13 mouse cellular contexts compared by ENCODE assay signal in the genomic region with DNA sequence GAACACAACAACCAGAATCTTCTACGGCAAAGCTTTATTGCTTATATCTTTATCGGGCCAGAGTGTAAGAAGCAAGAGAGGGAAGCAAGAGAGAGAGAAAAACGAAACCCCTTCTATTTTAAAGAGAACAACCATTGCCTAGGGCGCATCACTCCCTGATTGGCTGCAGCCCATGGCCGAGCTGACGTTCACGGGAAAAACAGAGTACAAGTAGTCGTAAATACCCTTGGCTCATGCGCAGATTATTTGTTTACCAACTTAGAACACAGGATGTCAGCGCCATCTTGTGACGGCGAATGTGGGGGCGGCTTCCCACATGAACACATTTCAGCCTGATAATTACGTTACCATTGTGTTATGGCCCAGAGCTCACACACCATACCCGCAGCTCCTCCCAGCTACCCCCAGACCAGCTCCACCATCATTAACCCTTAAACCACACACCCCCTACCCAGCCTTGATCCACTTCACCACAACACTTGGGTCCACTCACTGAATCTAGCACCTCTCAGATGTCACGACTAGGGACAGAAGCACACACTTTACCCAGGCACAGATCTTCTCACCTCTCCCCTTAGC. TPM values are rescaled to one million over a fixed set of nuclear protein-coding genes. Genes with fewer than 3 reads are reported as not detected.
DNase-seq lines count a peak whose midpoint lies in the region; ATAC-seq and TF ChIP-seq lines count a peak whose summit lies in the region.
"Not testable (repeated sequence)": the region's sequence is repeated elsewhere in the genome, so short reads cannot be mapped to it uniquely, and the experiment has no call there.
"Had no signal": no experiment of that assay in that cellular context is flagged by ENCODE, and none has a peak within 500 bp of the region (broad histone marks: within the 10 kb centered on the region; RNA-seq: fewer than 3 reads in every experiment).

No protein-coding gene starts in this region.

- not testable (repeated sequence) for H3K4me2 ChIP-seq in forebrain, embryonic 11.5 days (ENCODE audit: low read depth, low read length, severe bottlenecking); hindbrain, embryonic 16.5 days (ENCODE audit: low read length); limb, embryonic 11.5 days (ENCODE audit: low read depth, severe bottlenecking); midbrain, postnatal 0 days (ENCODE audit: low read depth, low read length, poor library complexity, severe bottlenecking)

- 13% methylated on average over 9 of the region's 16 CpGs for WGBS in forebrain, embryonic 11.5 days
- WGBS in hindbrain, embryonic 16.5 days, result 8% methylated on average over 8 of the region's 16 CpGs
- WGBS in limb, embryonic 11.5 days, result 1% methylated on average over 8 of the region's 16 CpGs
- WGBS in midbrain, postnatal 0 days, result 4% methylated on average over 8 of the region's 16 CpGs

- peak; percentile 23; the same call in 1 of the 2 replicates for TF ChIP-seq CTCF in brain, embryonic 14.5 days (IDR thresholded peaks at IDR 0.05; ENCODE audit: borderline replicate concordance, extremely low read depth, insufficient read depth, insufficient read length)
- TF ChIP-seq CTCF in midbrain, postnatal 0 days (IDR thresholded peaks at IDR 0.05), result peak; percentile 58

- ATAC-seq in forebrain, embryonic 11.5 days (replicated peaks; ENCODE audit: low FRiP score), result peak; percentile 76
- peak; percentile 80 for ATAC-seq in hindbrain, embryonic 16.5 days
- ATAC-seq in limb, embryonic 11.5 days (ENCODE audit: insufficient number of reproducible peaks, low FRiP score, low TSS enrichment, low read depth), result not testable (repeated sequence)
- ATAC-seq in midbrain, postnatal 0 days (ENCODE audit: low FRiP score), result 0 out of 2 replicates have a peak, but pooled peaks have one; percentile 47

- not testable (repeated sequence) for H3K4me1 ChIP-seq in forebrain, embryonic 11.5 days (replicated peaks; ENCODE audit: control insufficient read depth, insufficient read depth, low read length); hindbrain, embryonic 16.5 days (ENCODE audit: control insufficient read depth, insufficient read depth, low read depth, low read length); limb, embryonic 11.5 days (ENCODE audit: control insufficient read depth, insufficient read depth, low read length); midbrain, postnatal 0 days (ENCODE audit: insufficient read depth, low read length)

- H3K9ac ChIP-seq in forebrain, embryonic 11.5 days (ENCODE audit: low read length); hindbrain, embryonic 16.5 days (ENCODE audit: low read depth, low read length); limb, embryonic 11.5 days (ENCODE audit: low read length); midbrain, postnatal 0 days (replicated peaks; ENCODE audit: low read length, poor library complexity, severe bottlenecking): not testable (repeated sequence)

- not testable (repeated sequence) for H3K9me3 ChIP-seq in forebrain, embryonic 11.5 days (ENCODE audit: control insufficient read depth, low read length); hindbrain, embryonic 16.5 days (ENCODE audit: control insufficient read depth, low read length); limb, embryonic 11.5 days (ENCODE audit: control insufficient read depth, low read length); midbrain, postnatal 0 days (ENCODE audit: low read length)

- H3K36me3 ChIP-seq in forebrain, embryonic 11.5 days (ENCODE audit: control insufficient read depth, insufficient read depth, low read length); hindbrain, embryonic 16.5 days (ENCODE audit: control insufficient read depth, insufficient read depth, low read length); limb, embryonic 11.5 days (ENCODE audit: control insufficient read depth, insufficient read depth, low read length); midbrain, postnatal 0 days (ENCODE audit: insufficient read depth, low read length): not testable (repeated sequence)

- peak; percentile 84 for DNase-seq in brain, embryonic 14.5 days (ENCODE audit: low read depth)
- not testable (repeated sequence) for DNase-seq in forebrain, embryonic 11.5 days (ENCODE audit: low spot score)
- peak; percentile 43 for DNase-seq in heart, adult 11 months
- DNase-seq in limb, embryonic 11.5 days (ENCODE audit: low spot score), result peak; percentile 50
- peak; percentile 51 for DNase-seq in lung, postnatal 36 days
- peak; percentile 17 for DNase-seq in midbrain, postnatal 0 days (ENCODE audit: low spot score)

- H3K4me3 ChIP-seq in forebrain, embryonic 11.5 days (ENCODE audit: low read depth, low read length); hindbrain, embryonic 16.5 days (ENCODE audit: low read length); limb, embryonic 11.5 days (ENCODE audit: low read depth, low read length); midbrain, postnatal 0 days (ENCODE audit: low read depth, low read length): not testable (repeated sequence)

- not testable (repeated sequence) for H3K27ac ChIP-seq in forebrain, embryonic 11.5 days (ENCODE audit: low read depth, low read length); hindbrain, embryonic 16.5 days (ENCODE audit: low read depth, low read length); limb, embryonic 11.5 days (replicated peaks; ENCODE audit: low read depth, low read length); midbrain, postnatal 0 days (ENCODE audit: low read depth, low read length)

- peaks cover 92% of the 10 kb centered on the region for H3K27me3 ChIP-seq in forebrain, embryonic 11.5 days (ENCODE audit: control insufficient read depth, insufficient read depth, low read length)
- H3K27me3 ChIP-seq in hindbrain, embryonic 16.5 days (replicated peaks; ENCODE audit: control insufficient read depth, insufficient read depth, low read length), result peaks cover 78% of the 10 kb centered on the region
- peaks cover 90% of the 10 kb centered on the region for H3K27me3 ChIP-seq in limb, embryonic 11.5 days (ENCODE audit: control insufficient read depth, insufficient read depth, low read length)
- H3K27me3 ChIP-seq in midbrain, postnatal 0 days (ENCODE audit: insufficient read depth, low read length), result peaks cover 89% of the 10 kb centered on the region

- TF ChIP-seq POLR2A in brain, embryonic 14.5 days (IDR thresholded peaks at IDR 0.05; ENCODE audit: borderline replicate concordance, extremely low read depth, insufficient read depth, insufficient read length, poor library complexity, severe bottlenecking), result not testable (repeated sequence)

RNA-seq across cellular contexts. Expression of a gene that starts 11.4 kb away (rescaled TPM):
- 29.4 and 75.7 TPM in 2 replicates for polyA plus RNA-seq in brain, embryonic 14.5 days (2012; rRNA removed)
- polyA plus RNA-seq in forebrain, embryonic 11.5 days (2014; fragmentation: Nextera tagmentation; extraction: Ambion mirVana), result 36.6 and 45.7 TPM in 2 replicates
- 0.54 TPM in 1 of 2 replicates, not detected in the other for polyA plus RNA-seq in hindbrain, embryonic 16.5 days (2015; fragmentation: Nextera tagmentation; extraction: Ambion mirVana)
- polyA plus RNA-seq in limb, embryonic 11.5 days (2014; fragmentation: Nextera tagmentation; extraction: Ambion mirVana), result not detected in 2 replicates
- 0.19 and 1.6 TPM in 2 replicates for total RNA-seq in midbrain, postnatal 0 days (2014; rRNA removed)
- polyA plus RNA-seq in midbrain, postnatal 0 days (2015; fragmentation: Nextera tagmentation; extraction: Ambion mirVana), result 5.1 and 7.6 TPM in 2 replicates
- total RNA-seq: adrenal gland, adult 2 months; gastrocnemius, postnatal 36 days; hematopoietic stem cell, adult 5-6 weeks; megakaryocyte, adult 5-6 weeks; MEL had no signal
- polyA plus RNA-seq: adrenal gland, adult 2 months; liver, embryonic 15.5 days had no signal
